Mouse (Mus musculus) ovary, adult 18-20 months (tissue): ENCODE data around the gene Tmem116.
"Not testable (repeated sequence)": the region's sequence is repeated elsewhere in the genome, so short reads cannot be mapped to it uniquely, and the experiment has no call there.

Experiments used
- DNase-seq: peaks from one replicate; pipeline ENCODE4 v3.0.0; 2022; ENCODE audit warnings: low spot score, mixed read lengths

Tmem116 gene

DNA sequence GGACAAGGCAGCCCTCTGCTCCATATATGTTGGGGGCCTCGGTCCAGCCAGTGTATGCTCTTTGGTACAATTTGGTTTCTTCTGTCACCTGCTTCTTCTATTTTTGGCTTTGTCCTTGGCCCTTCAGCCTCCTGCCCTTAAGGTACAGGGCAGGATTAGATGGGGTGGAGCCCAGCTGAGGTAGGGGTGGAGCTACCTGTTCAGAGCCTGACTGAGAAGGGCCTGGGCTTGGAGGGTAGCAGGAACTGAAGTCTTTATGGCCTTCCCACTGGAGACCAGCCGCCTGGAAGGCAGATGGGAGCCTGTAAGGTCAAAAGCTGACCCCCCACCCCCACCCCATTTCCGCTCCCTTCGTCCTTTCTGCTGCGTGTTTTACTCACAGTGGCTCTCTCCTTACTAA lies 11.3 kb downstream of the Tmem116 start:
- no peak for DNase-seq

DNA sequence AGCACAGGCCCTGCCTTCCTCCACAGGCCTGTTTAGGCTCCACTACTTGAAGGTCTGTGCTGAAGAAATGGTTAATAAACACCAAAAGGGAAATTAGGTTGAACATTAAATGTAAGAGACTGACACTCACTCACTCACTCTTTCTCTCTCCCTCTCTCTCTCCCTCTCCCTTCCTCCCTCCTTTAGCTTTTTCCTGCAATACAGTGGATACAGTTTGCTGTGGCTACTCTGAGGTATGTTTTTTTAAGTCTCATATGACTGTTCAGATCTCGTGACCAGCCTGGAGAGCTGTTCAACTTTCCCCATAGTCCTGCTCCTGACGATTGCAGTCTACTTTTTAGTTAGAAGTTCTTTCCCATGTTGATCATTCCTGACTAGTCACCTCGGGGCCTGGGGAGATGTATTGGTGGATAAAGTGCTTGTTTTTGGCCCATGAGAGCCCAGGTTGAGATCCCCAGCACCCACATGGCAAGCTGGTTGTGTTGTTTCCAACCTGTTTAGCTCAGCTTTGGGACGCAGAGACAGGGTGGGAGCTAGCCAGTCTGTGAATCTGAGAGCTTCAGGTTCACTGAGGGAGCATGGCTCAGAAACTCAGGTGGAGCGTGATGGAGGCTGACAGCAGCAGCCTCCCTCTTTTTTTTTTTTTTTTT lies 12.0 kb downstream of the Tmem116 start:
- no peak for DNase-seq

DNA sequence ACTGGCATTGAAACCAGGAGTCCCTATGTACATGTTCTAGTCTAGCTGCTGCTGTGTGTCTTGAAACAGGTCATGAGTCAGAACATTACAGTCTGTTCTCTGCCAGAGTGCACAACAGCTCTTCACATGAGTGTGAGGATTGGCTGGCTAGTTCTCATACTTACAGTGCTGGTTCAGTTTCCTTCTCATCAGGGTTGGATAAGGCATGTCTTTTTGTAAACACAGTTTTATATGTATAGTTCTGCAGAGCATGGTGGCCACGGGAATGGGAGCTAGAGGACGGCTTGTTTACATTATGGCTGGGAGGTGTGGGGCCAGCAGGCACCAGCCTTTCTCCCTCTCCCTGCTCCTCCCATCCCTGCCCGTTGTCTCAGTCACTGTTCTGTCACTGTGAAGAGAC lies 17.9 kb downstream of the Tmem116 start:
- no peak for DNase-seq

DNA sequence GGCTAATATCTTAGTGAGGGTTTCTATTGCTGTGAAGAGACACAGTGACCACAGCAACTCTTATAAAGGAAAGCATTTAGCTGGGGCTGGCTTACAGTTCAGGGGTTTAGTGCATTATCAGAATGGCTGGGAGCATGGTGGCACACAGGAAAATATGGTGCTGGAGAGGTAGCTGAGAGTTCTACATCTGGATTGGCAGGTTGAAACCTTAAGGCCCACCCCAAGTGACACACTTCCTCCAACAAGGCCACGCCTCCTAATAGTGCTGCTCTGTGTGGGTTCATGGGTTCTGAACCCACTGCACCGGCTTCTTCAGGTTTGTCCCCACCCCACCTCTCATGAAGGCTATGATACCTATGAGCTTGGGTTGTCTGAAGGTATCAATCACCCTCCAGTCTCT lies 20.7 kb downstream of the Tmem116 start:
- DNase-seq: no peak

DNA sequence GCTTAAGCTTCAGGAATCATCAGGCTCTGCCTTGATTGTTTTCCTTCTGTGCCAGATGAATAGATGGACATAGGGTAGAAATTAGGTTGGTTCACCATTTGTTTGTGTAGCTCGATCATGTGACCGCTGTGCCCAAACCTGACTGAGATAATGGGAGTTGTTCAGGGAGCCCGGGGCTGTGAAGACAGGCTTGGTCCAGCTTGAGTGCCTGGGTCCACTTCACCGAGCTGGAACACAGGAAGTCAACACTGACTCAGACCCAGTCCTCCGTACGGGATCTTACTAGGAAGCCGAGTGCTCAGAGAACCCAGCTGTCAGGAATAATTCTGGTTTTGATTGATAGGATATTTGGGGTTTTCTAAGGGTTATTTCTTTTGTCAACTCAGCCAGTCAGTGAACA lies 22.9 kb downstream of the Tmem116 start:
- no peak for DNase-seq

DNA sequence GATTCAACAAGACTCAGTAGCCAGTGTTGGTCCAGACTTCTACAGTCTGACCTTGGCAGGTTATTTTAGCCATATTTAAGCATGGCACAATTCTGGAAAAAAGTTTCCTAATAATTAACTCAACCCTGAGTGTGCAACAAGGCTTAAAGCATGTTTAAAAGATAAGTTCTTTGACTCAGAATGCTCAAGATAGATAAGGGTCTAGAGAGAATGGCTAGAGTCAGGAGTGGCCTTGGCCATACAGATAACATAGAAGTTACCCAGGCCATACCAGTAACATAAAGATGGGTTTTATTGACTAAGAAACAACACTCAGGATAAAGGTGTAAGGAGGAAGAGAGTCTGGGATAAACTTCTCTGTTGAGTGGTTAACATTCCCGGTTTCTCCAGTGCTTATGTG lies 24.3 kb downstream of the Tmem116 start:
- no peak for DNase-seq

DNA sequence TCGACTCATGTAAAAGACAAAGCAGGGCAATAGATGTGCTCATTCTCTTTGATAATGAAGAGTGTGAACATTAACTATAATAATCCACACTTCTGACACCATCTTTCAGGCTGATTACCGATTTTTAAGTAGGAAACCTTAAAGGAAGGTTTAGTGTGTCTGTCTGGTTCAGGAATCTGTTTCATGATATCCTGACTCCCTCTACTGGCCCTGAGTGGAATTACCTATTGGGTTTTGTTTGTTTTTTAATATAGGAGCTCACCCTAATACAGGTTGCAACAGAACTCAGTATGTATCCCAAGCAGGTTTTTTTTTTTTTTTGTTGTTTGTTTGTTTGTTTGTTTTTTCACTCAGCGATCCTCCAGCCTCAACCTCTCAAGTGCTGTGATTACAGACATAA lies 26.0 kb downstream of the Tmem116 start:
- DNase-seq: no peak

DNA sequence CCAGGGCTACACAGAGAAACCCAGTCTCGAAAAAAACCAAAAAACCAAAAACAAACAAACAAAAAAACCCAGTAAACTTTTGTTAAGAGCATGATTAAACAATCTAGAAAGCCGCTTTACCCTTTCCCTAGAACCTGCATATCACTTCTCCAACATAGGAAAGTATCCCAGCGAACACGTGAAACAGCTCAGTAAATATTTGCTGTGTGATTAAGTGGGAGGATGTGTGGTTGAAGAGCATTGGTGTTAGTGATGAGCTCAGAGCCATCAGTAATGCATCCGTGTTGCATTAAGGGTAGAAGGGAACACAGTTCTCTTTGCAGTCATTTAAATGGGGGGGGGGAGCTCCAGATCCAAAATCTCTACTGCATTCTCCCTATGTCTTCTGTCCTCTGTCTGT lies 33.1 kb downstream of the Tmem116 start:
- DNase-seq: no peak

DNA sequence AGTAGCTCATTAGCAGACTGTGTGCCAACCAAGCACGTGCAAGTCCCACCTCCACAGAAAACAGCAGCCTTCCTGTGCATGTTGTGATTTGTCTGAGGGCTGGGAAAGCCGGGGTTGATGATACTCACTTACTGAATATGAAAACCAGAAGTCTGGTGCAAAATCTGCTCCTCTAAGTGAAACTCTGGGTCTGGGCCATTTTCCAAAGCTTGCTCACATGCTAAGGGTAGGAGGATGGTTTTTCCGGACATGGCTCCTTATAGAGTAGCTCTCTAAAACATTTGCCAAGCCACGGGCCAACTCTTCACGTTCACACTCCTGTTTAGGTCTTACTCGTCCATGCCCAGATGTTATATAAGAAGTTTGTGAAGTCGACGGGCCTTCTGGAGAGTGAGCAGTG lies 41.6 kb downstream of the Tmem116 start:
- DNase-seq: no peak

DNA sequence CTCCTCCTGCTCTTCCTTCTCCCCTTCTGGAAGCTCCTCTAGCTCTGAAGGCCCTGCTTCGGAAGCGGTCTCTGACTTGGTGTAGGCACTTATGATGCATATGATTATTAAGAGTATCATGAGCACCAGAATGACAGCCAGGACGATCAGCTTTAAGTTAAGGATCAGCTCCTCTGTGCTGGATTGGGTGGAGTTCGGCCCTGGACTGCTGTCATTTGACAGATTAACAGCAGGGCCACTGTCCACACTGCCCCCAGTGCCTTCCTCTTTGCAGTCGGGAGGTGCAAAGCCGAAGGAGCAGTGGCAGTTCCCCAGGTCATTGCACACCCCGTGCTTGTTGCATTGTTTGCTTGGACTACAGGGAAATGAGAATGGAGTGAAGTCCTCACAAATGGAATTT lies 49.0 kb downstream of the Tmem116 start:
- DNase-seq: no peak

DNA sequence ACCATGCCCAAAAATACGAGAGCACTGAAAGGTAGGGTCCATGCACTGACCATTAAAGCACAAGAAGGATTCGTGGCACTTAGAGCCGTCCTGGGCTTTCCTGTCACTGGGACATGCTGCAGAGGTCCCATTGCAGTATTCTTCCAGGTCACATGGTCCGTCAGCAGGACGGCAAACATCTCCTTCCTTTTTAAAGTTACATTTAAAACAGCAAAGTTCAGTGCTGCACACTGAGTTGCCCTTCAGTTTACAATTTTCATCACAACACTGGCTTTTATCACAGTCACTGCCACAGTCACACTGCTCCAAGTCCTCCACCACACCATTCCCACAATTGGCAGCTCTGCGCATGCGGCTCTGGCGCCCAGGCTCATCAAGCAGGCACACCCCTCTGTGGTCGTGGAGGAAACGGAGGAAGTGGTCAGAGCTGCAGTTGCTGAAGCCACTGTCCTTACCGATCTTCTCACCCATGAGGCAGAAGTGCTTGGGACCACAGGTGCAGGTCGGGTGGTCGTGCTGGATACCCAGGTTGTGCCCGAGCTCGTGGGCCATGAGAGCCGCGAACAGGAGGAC lies 49.8 kb downstream of the Tmem116 start:
- DNase-seq: not testable (repeated sequence)

DNA sequence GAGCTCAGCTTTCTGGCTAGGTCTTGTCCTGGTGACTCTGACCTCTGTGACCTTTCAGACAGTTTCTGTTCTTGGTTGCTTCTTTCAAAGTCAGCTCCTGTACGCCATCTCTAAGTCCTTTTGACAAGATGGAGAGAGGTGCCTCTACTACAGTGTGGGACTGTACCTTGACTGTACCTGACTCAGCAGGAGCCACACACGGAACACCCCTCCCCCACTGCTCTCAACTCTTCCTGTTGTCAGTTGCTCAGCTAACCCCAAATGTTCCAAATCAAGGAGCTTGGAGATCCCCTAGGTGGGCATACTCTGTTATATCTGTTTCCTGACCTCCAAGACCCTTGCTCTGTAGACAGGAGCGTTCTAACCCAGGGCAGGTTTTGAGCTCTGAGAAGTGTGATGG lies 51.5 kb downstream of the Tmem116 start, which contains the start of gene Adam1b:
Gene Adam1b (minus strand): TSS at position 205 of the 400 bp plus-strand sequence.
- DNase-seq: no peak

DNA sequence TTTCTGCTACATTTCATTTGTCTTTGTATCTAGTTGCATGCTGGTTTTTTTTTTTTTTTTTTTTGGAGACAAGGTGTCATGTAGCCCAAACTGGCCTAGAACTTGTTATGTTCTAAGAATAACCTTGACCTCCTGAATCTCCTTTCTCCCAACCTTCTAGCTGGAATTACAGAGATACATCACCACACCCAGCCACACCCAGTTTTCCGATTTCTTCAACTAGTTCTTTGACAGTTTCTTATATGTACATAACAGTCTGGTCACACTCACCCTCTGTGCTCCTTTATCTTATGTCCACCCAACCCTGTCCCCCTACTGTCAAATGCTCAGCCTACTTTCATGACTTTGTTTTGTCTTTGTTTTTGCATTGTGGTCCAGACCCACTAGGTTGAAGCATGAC lies 55.2 kb downstream of the Tmem116 start:
- DNase-seq: no peak

DNA sequence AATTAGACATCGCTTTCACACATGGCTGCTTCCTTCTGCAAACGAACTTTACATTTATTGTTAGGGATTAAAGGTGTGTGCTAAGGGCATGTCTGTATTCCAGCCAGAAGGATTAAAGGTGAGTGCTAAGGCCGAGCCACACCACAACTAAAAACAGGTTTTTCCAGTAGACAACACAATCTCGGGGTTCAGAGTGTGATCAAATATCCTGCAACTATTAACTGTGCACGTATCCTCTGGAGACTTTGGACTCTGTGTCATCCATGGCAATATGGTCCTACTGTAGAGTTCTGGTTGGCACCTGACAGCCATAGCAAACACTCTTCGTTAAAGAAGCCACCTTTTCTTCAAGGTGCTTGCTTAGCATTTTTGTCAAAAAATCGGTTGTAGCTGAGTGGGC lies 58.3 kb downstream of the Tmem116 start:
- DNase-seq: no peak

DNA sequence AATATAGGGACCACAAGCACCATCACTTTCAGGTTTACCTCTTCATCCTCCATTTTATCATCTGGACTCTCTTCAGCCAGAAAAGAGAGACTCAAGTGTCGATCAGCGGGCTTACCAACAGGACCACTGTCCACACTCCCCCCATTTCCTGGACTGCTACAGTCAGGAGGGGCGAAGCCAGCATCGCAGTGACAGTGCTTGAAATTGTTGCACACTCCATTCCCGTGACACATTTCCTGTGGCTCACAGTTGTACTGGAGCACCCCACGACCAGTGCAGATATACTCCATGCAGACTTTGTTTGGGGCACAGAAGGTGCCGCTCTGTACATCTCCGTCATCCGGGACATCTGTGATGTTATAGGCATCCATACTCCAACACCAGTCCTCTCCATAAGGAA lies 67.3 kb downstream of the Tmem116 start:
- DNase-seq: no peak

DNA sequence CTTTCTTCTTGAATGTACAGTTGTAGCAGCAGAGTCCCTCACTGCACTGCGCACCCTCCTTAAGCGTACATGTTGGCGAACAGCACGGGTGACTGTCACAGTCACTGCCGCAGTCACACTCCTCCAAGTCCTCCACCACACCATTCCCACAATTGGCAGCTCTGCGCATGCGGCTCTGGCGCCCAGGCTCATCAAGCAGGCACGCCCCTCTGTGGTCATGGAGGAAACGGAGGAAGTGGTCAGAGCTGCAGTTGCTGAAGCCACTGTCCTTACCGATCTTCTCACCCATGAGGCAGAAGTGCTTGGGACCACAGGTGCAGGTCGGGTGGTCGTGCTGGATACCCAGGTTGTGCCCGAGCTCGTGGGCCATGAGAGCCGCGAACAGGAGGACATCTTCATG lies 68.1 kb downstream of the Tmem116 start:
- not testable (repeated sequence) for DNase-seq

DNA sequence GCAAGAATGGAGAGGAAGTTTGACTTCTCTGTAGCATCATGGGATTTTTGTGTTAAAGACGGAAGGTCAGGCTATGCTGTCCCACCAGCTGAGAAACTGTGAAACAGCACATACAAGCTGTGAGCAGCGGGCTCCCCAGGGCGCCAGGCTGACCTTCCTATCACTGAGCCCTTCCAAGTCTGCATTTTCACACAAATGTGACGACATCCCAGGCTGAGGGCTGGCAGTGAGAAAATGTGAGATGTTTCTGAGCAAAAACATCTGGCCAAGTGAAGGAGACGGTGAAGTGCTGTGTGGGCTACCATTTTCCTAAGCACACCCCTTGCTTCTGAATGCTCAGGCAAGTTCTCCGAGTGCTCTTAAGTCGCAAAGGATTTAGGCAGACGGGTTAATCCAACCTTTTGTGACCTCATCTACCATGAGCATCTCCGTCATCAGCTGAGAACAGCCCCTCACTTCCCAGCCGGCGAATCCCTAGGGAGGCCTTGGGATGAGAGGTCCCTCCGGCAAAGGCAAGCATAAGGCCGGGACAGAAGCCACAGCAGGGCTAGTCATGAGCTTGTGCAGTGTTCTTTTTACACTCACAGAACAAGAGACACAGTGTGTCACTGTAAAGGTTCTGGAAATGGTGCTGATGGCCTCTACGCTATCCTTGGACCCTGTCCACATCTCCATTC lies 74.2 kb downstream of the Tmem116 start:
- no peak for DNase-seq

DNA sequence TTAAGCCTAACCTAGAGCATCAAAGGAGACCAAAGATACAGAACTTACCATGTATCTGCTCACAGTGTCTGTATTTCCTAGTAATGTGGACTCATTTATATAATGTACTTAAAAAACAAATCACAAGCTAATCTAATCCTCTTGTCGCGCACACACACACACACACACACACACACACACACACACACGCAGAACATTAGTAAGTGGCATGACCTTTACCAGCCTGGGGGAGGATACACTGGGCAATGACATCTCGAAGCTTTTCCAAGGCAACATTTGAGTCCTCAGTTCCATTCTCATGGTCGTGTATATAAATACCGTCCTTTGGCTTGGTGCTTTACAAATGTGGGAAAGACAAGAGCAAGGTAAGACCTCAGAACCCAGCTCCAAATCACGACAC lies 74.8 kb downstream of the Tmem116 start:
- no peak for DNase-seq

DNA sequence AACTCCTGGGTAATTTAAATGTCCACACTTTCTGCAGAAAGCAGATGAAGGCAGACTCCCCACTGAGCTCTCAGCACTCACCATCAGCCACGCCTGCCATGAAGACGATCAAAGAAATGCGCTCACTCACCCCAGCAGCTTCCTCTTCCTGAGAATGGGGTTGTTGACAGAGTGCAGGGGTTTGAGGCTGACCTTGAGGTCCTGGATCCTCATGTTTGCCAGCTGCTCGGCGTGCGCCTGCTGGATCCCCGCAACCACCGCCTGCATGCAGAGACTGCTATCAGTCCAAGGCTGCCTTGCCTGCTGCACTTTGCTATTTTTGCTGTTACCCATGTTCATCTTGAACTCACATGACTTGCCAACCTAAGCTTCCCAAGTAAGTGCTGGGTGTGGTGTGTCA lies 75.3 kb downstream of the Tmem116 start:
- peak; percentile 52 for DNase-seq

DNA sequence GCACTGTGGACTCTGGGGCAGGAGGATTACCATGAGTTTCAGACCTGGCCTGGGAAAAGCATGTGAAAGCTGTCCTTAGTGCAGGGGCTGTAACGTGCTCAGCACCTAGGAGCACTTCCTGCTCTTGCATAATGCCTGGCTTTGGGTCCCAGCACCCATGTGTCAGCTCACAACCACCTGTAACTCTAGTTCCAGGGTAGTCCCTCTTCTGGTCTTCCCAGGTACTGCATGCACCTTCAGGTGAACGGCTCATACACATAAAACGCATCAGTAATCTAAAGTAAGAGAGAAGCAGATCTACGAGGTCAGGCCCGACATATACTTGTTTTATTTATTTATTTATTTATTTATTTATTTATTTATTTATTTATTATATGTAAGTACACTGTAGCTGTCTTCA lies 82.8 kb downstream of the Tmem116 start:
- DNase-seq: no peak

DNA sequence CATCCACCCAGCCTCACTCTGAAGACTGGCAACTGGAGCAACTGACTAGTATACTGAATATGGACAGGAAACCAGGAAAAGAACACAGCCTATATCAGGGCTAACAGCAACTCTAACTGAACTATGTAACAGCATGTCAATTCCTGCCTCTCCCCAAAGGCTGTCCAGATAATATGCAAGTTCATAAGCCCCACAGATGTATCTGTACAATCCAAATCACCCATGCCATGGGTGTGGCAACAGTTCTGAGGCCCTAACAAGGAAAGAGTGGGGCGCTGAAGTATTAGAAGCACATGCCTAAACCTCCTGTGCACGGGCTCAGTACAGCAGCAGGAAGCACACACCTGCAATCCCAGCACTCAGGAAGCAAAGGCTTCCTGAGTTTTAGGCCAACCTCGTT lies 83.4 kb downstream of the Tmem116 start:
- no peak for DNase-seq

DNA sequence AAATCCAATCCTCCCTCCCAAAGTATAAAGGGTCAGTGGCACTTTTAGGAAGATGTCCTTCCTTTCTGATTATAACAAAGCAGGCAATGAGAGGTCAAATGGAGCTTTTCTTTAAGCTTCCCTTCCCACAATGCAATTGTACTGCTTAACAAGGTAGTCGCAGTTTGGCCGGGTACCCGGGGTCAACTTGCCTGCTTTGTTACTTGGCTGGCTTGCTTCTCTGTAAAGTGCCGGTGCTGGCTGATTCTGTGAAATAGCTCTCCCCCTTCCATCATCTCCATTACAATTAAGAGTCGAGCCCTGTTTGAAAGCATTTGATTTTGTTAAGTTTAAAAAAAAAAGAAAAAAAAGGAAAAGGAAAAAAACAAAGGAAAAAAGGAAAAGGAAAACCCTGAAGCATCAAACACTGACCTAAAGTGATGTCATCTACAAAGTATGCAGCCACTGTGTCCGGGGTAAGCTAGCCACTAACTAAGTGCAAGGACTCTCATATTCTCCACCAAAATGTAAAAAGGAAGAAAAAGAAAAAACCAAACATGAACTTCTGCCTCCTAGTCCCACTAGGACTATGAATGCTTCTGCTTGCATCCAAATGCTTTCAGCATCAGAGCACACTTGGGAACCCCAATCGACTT lies 85.3 kb downstream of the Tmem116 start:
- DNase-seq: no peak

DNA sequence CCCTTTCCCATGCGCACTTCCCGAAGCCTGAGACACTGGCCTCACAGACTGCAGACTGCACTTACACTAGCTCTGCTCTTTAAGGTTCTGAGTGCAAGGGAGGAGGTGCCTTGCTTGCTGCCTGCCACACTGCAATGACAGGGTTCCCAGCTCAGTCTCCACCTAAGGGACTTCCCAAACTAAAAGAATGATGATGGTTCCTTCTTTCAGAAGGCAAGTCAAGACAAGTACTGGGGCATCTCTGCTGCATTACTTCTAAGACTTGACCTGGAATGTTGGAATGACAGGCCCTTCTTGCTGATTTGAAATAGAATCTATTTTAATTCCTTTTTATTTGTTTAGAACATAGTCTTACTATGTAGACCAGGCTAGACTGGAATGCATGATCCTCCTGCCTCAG lies 85.9 kb downstream of the Tmem116 start:
- no peak for DNase-seq
